Comparison of ENCODE assay signal across 9 mouse cellular contexts in genomic region chr8:61515110-61515930, GRCm38 (mm10). TPM values are rescaled to one million over a fixed set of nuclear protein-coding genes. Genes with fewer than 3 reads are reported as not detected.
DNase-seq lines count a peak whose midpoint lies in the region; ATAC-seq lines count a peak whose summit lies in the region.
"Had no signal": no experiment of that assay in that cellular context is flagged by ENCODE, and none has a peak within 500 bp of the region (broad histone marks: within the 10 kb centered on the region; RNA-seq: fewer than 3 reads in every experiment).

No protein-coding gene starts in this region.

- DNase-seq in embryo, embryonic 10.5 days (ENCODE audit: low spot score): peak; percentile 26
- no peak for DNase-seq in embryo, embryonic 10 days (ENCODE audit: low spot score)
- peak; percentile 58 for DNase-seq in MN1 (ENCODE audit: low spot score)
- DNase-seq in forebrain, embryonic 14.5 days (ENCODE audit: low spot score): peak; percentile 75
- no peak for DNase-seq in kidney, postnatal 25 days
- no peak for DNase-seq in frontal cortex, postnatal 14 days (ENCODE audit: low spot score in 2 of 2)

- H3K27me3 ChIP-seq in forebrain, embryonic 14.5 days (replicated peaks; ENCODE audit: control insufficient read depth, insufficient read depth, low read length): no peaks in the 10 kb centered on the region
- no peaks in the 10 kb centered on the region for H3K27me3 ChIP-seq in midbrain, embryonic 12.5 days
- no peaks in the 10 kb centered on the region for H3K27me3 ChIP-seq in kidney, embryonic 14.5 days (ENCODE audit: control insufficient read depth, insufficient read depth, low read length)
- H3K27me3 ChIP-seq: limb, embryonic 13.5 days had no signal

- peak overlapping the region; percentile 51 for H3K9ac ChIP-seq in forebrain, embryonic 14.5 days (ENCODE audit: low read length)
- H3K9ac ChIP-seq in midbrain, embryonic 12.5 days (replicated peaks): no peak overlapping the region
- no peak overlapping the region for H3K9ac ChIP-seq in kidney, embryonic 14.5 days (ENCODE audit: low read depth, low read length)
- H3K9ac ChIP-seq: limb, embryonic 13.5 days had no signal

- H3K4me1 ChIP-seq in forebrain, embryonic 14.5 days (ENCODE audit: control insufficient read depth, insufficient read depth, low read length): peaks cover 17% of the 10 kb centered on the region
- peaks cover 27% of the 10 kb centered on the region for H3K4me1 ChIP-seq in midbrain, embryonic 12.5 days
- H3K4me1 ChIP-seq in kidney, embryonic 14.5 days (ENCODE audit: control insufficient read depth, insufficient read depth, low read length): no peaks in the 10 kb centered on the region

- ATAC-seq in forebrain, embryonic 14.5 days: peak; percentile 63
- ATAC-seq in midbrain, embryonic 12.5 days (ENCODE audit: low FRiP score, low read depth): peak; percentile 70
- ATAC-seq in kidney, embryonic 14.5 days (ENCODE audit: low FRiP score, low TSS enrichment): no peak

- H3K36me3 ChIP-seq in forebrain, embryonic 14.5 days (ENCODE audit: control insufficient read depth, insufficient read depth, low read length): peaks cover 5% of the 10 kb centered on the region; the same call in 1 of the 2 replicates
- peaks cover 20% of the 10 kb centered on the region for H3K36me3 ChIP-seq in midbrain, embryonic 12.5 days
- peaks cover 14% of the 10 kb centered on the region; the same call in 1 of the 2 replicates for H3K36me3 ChIP-seq in kidney, embryonic 14.5 days (ENCODE audit: control insufficient read depth, insufficient read depth, low read length)

- peak overlapping the region; percentile 92 for H3K27ac ChIP-seq in forebrain, embryonic 14.5 days (ENCODE audit: low read depth, low read length)
- peak overlapping the region; percentile 92 for H3K27ac ChIP-seq in midbrain, embryonic 12.5 days (replicated peaks)
- no peak overlapping the region for H3K27ac ChIP-seq in kidney, embryonic 14.5 days (ENCODE audit: low read depth, low read length)
- H3K27ac ChIP-seq: limb, embryonic 13.5 days had no signal

- peak overlapping the region; percentile 44 for H3K4me2 ChIP-seq in forebrain, embryonic 14.5 days (ENCODE audit: low read length)
- peak overlapping the region; percentile 27 for H3K4me2 ChIP-seq in midbrain, embryonic 12.5 days (replicated peaks)
- H3K4me2 ChIP-seq in kidney, embryonic 14.5 days (replicated peaks; ENCODE audit: low read depth, low read length): no peak overlapping the region
- H3K4me2 ChIP-seq: limb, embryonic 13.5 days had no signal

- H3K9me3 ChIP-seq in forebrain, embryonic 14.5 days (replicated peaks; ENCODE audit: control insufficient read depth, low read length): no peaks in the 10 kb centered on the region
- H3K9me3 ChIP-seq in midbrain, embryonic 12.5 days: no peaks in the 10 kb centered on the region
- no peaks in the 10 kb centered on the region for H3K9me3 ChIP-seq in kidney, embryonic 14.5 days (ENCODE audit: control insufficient read depth, low read length)
- H3K9me3 ChIP-seq: limb, embryonic 13.5 days had no signal

- 42% methylated on average over 24 of the region's 24 CpGs for WGBS in forebrain, embryonic 14.5 days
- 61% methylated on average over 24 of the region's 24 CpGs for WGBS in midbrain, embryonic 12.5 days
- 93% methylated on average over 24 of the region's 24 CpGs for WGBS in kidney, embryonic 14.5 days

- peak overlapping the region; percentile 10 for H3K4me3 ChIP-seq in forebrain, embryonic 14.5 days (ENCODE audit: low read depth, low read length)
- H3K4me3 ChIP-seq in midbrain, embryonic 12.5 days: 0 out of 2 replicates have a peak overlapping the region, but pooled peaks have one; percentile 13
- no peak overlapping the region for H3K4me3 ChIP-seq in kidney, embryonic 14.5 days (ENCODE audit: low read length)
- H3K4me3 ChIP-seq: limb, embryonic 13.5 days had no signal

RNA-seq across cellular contexts. Expression of gene Cbr4, which starts 27.8 kb away (rescaled TPM):
- polyA plus RNA-seq in forebrain, embryonic 14.5 days (2014; fragmentation: Nextera tagmentation; extraction: Ambion mirVana): 29.5 and 32.8 TPM in 2 replicates
- 25.4 and 26.7 TPM in 2 replicates for polyA plus RNA-seq in midbrain, embryonic 12.5 days (2016; fragmentation: Nextera tagmentation; extraction: Ambion mirVana)
- polyA plus RNA-seq in kidney, embryonic 14.5 days (2014; fragmentation: Nextera tagmentation; extraction: Ambion mirVana): 30.6 and 40.2 TPM in 2 replicates

Comparison
In these comparisons a context has a peak if more than half of its experiments do, and no peak if none do; other contexts are left out.
1. DNase-seq: peak in embryo, embryonic 10.5 days (single experiment), MN1 (single experiment) and forebrain, embryonic 14.5 days (single experiment); none in embryo, embryonic 10 days (single experiment), kidney, postnatal 25 days (0 of 2) and frontal cortex, postnatal 14 days (0 of 2).